Mouse (Mus musculus) forebrain, embryonic 10.5 days (tissue): ENCODE results near the gene Fbxl20. TPM values are rescaled to one million over a fixed set of nuclear protein-coding genes. Genes with fewer than 3 reads are reported as not detected.

Experiments
- DNase-seq: peaks from one replicate; pipeline ENCODE4 v3.0.0-alpha.2; 2017; ENCODE audit warnings: low spot score; ENCODE audit errors: extremely low spot score
- H3K27ac ChIP-seq: fragments of 300-500 bp; sonication (generic); 2 replicates; pipeline ENCODE4 v1.5.1; 2016; ENCODE audit warnings: mild to moderate bottlenecking
- H3K27me3 ChIP-seq: fragments of 300-500 bp; sonication (generic); 2 replicates; pipeline ENCODE4 v1.6.1; 2016; ENCODE audit warnings: mild to moderate bottlenecking; ENCODE audit not compliant: poor library complexity, severe bottlenecking
- H3K36me3 ChIP-seq: fragments of 300-500 bp; sonication (generic); replicated peaks from 2 replicates; pipeline ENCODE4 v1.6.1; 2016; ENCODE audit warnings: mild to moderate bottlenecking, moderate library complexity
- H3K4me1 ChIP-seq: fragments of 300-500 bp; sonication (generic); 2 replicates; pipeline ENCODE4 v1.6.1; 2016
- H3K4me3 ChIP-seq: fragments of 300-500 bp; sonication (generic); 2 replicates; pipeline ENCODE4 v1.5.1; 2016; ENCODE audit warnings: mild to moderate bottlenecking, moderate library complexity
- H3K9me3 ChIP-seq: fragments of 300-500 bp; sonication (generic); 2 replicates; pipeline ENCODE4 v1.6.1; 2016; ENCODE audit warnings: mild to moderate bottlenecking, moderate library complexity
- WGBS: fragments of 180-500 bp; shearing (Covaris S2); methylation state at CpG from one replicate; pipeline ENCODE4 v1.1.7; 2016; 5-methylcytosine and 5-hydroxymethylcytosine counted together
- polyA plus RNA-seq: library from polyadenylated mRNA; unstranded; fragments of >200 nt; fragmentation: Nextera tagmentation; extraction: Ambion mirVana; gene quantifications from 2 replicates; pipeline ENCODE4 v1.2.1, GENCODE M21; 2016

Gene Fbxl20
- polyA plus RNA-seq, 1 experiment from 2014 or later, result 16.9 TPM

- Histone ChIP-seq H3K27ac (no peak overlapping the region), H3K36me3 (peaks cover 11% of the 10 kb centered on the region; the same call in 1 of the 2 replicates), H3K9me3 (no peaks in the 10 kb centered on the region), H3K4me1 (0 out of 2 replicates have a peak, but pooled peaks cover 1% of the 10 kb centered on the region), H3K27me3 (0 out of 2 replicates have a peak, but pooled peaks cover 3% of the 10 kb centered on the region), H3K4me3 (no peak overlapping the region)
- WGBS, result 86% methylated on average over 6 of the region's 6 CpGs
- DNase-seq, result no peak
These were observed 69.8 kb downstream of the Fbxl20 start for GRCm38 (mm10) chr11:98080450-98080849.

DNA sequence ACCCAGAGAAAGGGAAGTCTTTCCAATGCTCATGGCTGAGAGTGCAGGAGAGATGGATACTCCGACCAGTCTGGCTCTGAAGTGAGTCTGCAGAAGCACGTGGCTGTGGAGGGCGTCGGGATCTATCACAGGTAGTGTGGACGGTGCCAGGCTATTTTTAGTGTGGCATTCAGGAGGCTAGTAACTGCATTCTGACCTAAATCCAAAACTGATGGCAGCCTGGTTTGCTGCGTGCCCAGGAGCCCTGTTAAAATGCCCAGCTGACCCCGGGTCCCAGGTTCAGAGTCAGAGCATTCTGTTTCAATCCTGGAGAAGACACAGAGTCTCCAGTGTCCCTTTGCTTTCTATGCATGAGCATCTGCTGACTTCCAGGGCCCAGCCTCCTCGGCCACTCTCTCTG is 73.1 kb downstream of the Fbxl20 start:
- no peak for DNase-seq
- 85% methylated on average over 8 of the region's 8 CpGs for WGBS
- Histone ChIP-seq H3K27me3 (0 out of 2 replicates have a peak, but pooled peaks cover 3% of the 10 kb centered on the region), H3K27ac (no peak overlapping the region), H3K36me3 (peaks cover 7% of the 10 kb centered on the region; the same call in 1 of the 2 replicates), H3K9me3 (no peaks in the 10 kb centered on the region), H3K4me3 (no peak overlapping the region), H3K4me1 (peaks cover 6% of the 10 kb centered on the region; the same call in 1 of the 2 replicates)

- WGBS, result 22% methylated on average over 13 of the region's 13 CpGs
- no peaks in the 10 kb centered on the region for H3K36me3 ChIP-seq
- H3K4me3 ChIP-seq, result no peak overlapping the region
- no peaks in the 10 kb centered on the region for H3K9me3 ChIP-seq
- peak; percentile 87 for DNase-seq
- no peak overlapping the region for H3K27ac ChIP-seq
- H3K4me1 ChIP-seq, result peaks cover 6% of the 10 kb centered on the region; the same call in 1 of the 2 replicates
- H3K27me3 ChIP-seq, result 0 out of 2 replicates have a peak, but pooled peaks cover 3% of the 10 kb centered on the region
These were observed 74.9 kb downstream of the Fbxl20 start for GRCm38 (mm10) chr11:98075195-98075808.

- Histone ChIP-seq H3K27me3 (0 out of 2 replicates have a peak, but pooled peaks cover 3% of the 10 kb centered on the region), H3K27ac (no peak overlapping the region), H3K4me3 (no peak overlapping the region), H3K36me3 (no peaks in the 10 kb centered on the region), H3K9me3 (no peaks in the 10 kb centered on the region), H3K4me1 (peaks cover 6% of the 10 kb centered on the region; the same call in 1 of the 2 replicates)
- DNase-seq, result no peak
- 91% methylated on average over 4 of the region's 4 CpGs for WGBS
These were observed 76.8 kb downstream of the Fbxl20 start for GRCm38 (mm10) chr11:98073442-98073841.

- Histone ChIP-seq H3K36me3 (no peaks in the 10 kb centered on the region), H3K27me3 (no peaks in the 10 kb centered on the region), H3K9me3 (peaks cover 10% of the 10 kb centered on the region; the same call in 1 of the 2 replicates), H3K4me3 (no peak overlapping the region), H3K27ac (no peak overlapping the region), H3K4me1 (peaks cover 6% of the 10 kb centered on the region)
- WGBS, result 94% methylated on average over 21 of the region's 21 CpGs
- no peak for DNase-seq
These were observed 82.9 kb downstream of the Fbxl20 start for GRCm38 (mm10) chr11:98067255-98067654.

DNA sequence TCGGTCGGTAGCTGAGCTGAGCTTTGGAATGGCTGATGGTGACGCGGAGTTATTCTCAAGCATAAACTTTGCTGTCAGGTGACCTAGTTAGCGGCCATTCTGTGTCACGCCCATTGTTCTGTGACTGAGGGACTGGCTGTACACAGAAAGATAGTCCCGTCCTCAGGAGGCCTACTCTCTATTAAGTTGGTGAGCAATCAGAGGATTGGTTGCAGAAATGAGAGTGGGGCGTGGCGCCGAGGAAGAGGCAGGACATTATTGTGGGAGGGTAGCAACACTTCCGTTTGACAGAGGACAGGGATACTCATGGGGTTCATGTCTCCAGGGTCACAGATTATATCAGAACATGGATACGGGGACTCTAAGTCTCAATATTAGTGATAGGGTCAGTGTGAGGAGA is 84.0 kb downstream of the Fbxl20 start:
- peaks cover 10% of the 10 kb centered on the region; the same call in 1 of the 2 replicates for H3K9me3 ChIP-seq
- H3K36me3 ChIP-seq, result no peaks in the 10 kb centered on the region
- no peaks in the 10 kb centered on the region for H3K27me3 ChIP-seq
- H3K4me1 ChIP-seq, result peaks cover 6% of the 10 kb centered on the region
- WGBS, result 95% methylated on average over 12 of the region's 12 CpGs
- DNase-seq, result no peak
- no peak overlapping the region for H3K27ac ChIP-seq
- no peak overlapping the region for H3K4me3 ChIP-seq

GRCm38 (mm10) chr11:98061904-98062562 is 88.2 kb downstream of the Fbxl20 start:
- 64% methylated on average over 6 of the region's 6 CpGs for WGBS
- no peak overlapping the region for H3K27ac ChIP-seq
- no peak for DNase-seq
- H3K27me3 ChIP-seq, result peaks cover 9% of the 10 kb centered on the region
- peaks cover 26% of the 10 kb centered on the region for H3K4me1 ChIP-seq
- no peaks in the 10 kb centered on the region for H3K36me3 ChIP-seq
- peaks cover 5% of the 10 kb centered on the region; the same call in 1 of the 2 replicates for H3K9me3 ChIP-seq
- no peak overlapping the region for H3K4me3 ChIP-seq

DNA sequence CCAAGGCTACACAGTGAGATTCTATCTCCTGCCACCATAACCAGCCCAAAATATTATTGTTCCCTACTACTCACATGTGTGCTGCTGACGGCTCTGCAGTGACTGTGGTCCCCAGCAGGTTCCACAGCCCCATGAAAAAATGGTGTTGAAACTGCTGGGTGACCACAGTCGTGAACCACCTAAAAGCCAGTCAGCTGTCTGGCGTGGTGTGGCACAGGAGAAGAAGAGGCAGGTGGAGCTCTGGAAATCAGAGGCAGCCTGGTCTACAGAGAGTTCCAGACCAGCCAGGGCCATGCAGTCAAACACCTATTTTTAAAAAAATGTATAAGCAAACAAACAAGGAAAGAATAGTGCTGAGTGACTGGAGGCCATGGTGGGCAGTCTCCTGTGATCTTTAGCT is 88.8 kb downstream of the Fbxl20 start:
- Histone ChIP-seq H3K9me3 (no peaks in the 10 kb centered on the region), H3K27me3 (peaks cover 12% of the 10 kb centered on the region), H3K4me3 (no peak overlapping the region), H3K27ac (no peak overlapping the region), H3K4me1 (peaks cover 26% of the 10 kb centered on the region), H3K36me3 (no peaks in the 10 kb centered on the region)
- DNase-seq, result no peak
- WGBS, result 83% methylated on average over 3 of the region's 3 CpGs

DNA sequence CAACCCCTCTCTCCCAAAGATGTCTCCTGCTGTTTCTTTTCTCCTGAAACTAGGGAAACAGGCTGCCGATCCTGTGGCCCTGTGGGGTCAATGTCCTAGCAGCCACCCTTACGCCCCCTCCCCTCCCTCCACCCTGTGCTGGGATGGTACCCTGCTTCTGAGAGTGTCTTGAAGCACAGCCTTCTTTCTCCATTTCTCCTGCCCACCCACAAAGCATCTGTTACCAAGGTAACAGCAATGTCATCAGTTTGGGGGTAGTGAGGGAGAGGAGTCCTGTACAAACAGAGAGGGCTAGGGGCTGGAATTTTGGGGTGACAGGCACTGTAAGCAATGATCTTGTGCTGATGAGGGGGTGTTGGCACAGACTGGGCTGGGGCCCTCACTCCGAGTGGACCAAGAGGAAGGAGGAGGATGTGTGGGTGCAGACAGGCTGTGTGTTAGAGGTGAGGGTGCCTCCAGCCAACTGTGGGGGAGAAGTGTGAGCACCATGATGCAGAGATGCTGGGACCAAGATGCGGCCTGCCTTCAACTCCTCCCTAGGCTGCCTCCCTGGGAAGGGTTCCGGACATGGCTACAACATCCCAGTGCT is 90.0 kb downstream of the Fbxl20 start:
- no peaks in the 10 kb centered on the region for H3K9me3 ChIP-seq
- 76% methylated on average over 5 of the region's 5 CpGs for WGBS
- no peak overlapping the region for H3K4me3 ChIP-seq
- DNase-seq, result no peak
- no peaks in the 10 kb centered on the region for H3K36me3 ChIP-seq
- peaks cover 21% of the 10 kb centered on the region for H3K4me1 ChIP-seq
- H3K27me3 ChIP-seq, result peaks cover 20% of the 10 kb centered on the region
- H3K27ac ChIP-seq, result no peak overlapping the region

DNA sequence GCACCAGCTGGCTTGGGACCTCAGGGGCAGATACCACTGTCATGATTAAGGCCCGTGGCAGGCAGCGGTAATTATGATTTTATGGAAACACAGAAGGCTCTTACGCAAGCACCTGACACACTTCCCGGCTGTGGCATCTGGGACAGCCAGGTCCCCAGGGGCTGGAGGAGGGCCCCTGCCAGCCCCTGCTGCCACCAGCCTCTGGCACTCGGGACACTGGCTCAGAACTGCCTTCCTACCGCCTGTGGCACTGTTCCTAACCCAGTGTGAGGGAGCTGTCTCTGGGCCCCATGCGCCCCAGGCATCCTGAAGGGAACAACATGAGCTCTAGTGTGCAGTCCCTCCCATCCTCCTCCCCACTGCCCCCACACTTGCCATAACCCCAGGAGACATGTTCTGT is 90.5 kb downstream of the Fbxl20 start:
- H3K27me3 ChIP-seq, result peaks cover 26% of the 10 kb centered on the region
- H3K36me3 ChIP-seq, result no peaks in the 10 kb centered on the region
- no peaks in the 10 kb centered on the region for H3K9me3 ChIP-seq
- peaks cover 20% of the 10 kb centered on the region for H3K4me1 ChIP-seq
- DNase-seq, result no peak
- H3K4me3 ChIP-seq, result no peak overlapping the region
- WGBS, result 77% methylated on average over 7 of the region's 7 CpGs
- no peak overlapping the region; the same call in 1 of the 2 replicates for H3K27ac ChIP-seq

DNA sequence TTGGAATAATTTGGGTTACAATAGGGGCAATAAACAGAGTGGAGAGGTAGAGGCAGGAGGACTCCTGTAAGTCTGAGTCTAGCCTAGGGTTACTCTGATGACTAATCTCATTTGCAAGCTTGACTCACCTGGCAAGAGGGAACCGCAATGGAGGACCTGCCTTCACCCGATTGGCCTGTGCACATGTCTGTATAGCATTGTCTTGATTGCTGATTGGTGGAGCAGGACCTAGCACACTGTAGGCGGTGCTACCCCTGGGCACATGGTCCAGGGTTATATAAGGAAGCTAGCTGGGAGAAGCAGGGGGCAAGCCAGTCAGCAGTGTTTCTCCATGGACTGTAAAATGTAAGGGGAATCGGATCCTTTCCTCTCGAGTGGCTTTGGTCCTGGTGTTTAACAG is 92.2 kb downstream of the Fbxl20 start:
- Histone ChIP-seq H3K27ac (no peak overlapping the region), H3K4me1 (peaks cover 31% of the 10 kb centered on the region), H3K27me3 (peaks cover 42% of the 10 kb centered on the region), H3K9me3 (no peaks in the 10 kb centered on the region), H3K4me3 (no peak overlapping the region), H3K36me3 (no peaks in the 10 kb centered on the region)
- no peak for DNase-seq
- WGBS, result 84% methylated on average over 5 of the region's 5 CpGs

GRCm38 (mm10) chr11:98057466-98057865 is 92.7 kb downstream of the Fbxl20 start:
- no peaks in the 10 kb centered on the region for H3K9me3 ChIP-seq
- H3K36me3 ChIP-seq, result no peaks in the 10 kb centered on the region
- H3K27me3 ChIP-seq, result peaks cover 47% of the 10 kb centered on the region
- no peak overlapping the region; the same call in 1 of the 2 replicates for H3K27ac ChIP-seq
- no peak overlapping the region for H3K4me3 ChIP-seq
- peaks cover 36% of the 10 kb centered on the region for H3K4me1 ChIP-seq
- WGBS, result 35% methylated on average over 9 of the region's 9 CpGs
- no peak for DNase-seq
